Comparison of ENCODE assay signal across 8 mouse cellular contexts in the genomic region with DNA sequence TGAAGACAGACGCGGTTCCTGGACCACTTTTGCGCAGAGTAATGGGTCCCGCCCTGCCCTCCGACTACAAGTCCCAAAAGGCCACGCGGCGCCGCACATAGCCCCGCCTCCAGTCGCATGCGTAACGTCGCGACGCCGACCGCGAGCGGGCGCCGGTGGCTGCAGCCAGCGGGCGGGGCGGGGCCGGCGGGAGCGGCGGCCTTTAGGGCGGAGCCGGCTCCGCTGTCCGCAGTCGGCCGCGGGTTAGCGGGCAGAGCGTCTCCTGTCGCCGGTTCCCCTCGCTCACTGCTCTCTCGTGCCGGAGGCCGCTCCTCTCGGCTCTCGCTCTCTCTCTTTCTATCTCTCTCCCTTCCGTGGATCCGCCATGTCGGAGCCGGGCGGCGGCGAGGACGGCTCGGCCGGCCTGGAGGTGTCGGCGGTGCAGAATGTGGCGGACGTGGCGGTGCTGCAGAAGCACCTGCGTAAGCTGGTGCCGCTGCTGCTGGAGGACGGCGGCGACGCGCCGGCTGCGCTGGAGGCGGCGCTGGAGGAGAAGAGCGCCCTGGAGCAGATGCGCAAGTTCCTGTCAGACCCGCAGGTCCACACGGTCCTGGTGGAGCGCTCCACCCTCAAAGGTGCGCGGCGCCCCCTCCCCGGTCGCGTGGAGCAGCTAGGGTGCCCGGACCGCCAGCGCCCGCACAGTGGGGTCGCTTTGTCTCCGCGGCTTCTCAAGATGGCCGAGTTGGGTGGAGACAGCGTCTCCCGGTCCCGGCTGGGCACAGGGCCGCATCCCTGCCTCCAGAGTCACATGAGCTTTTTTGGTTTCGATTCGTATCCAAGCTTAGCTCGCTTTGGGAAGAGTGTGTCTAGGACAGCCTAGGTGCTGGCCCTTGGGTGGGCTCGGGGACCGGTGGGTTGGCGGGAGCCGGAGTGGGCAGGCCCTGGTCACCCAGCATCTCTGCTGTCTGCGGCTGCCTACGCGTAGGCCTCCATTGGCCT. TPM values are rescaled to one million over a fixed set of nuclear protein-coding genes. Genes with fewer than 3 reads are reported as not detected.
DNase-seq lines count a peak whose midpoint lies in the region; ATAC-seq and TF ChIP-seq lines count a peak whose summit lies in the region.

A gene (plus strand): TSS at position 212 of the 978 bp plus-strand sequence.

- TF ChIP-seq CTCF in MEL (IDR thresholded peaks at IDR 0.05 in 2 of 3, conservative IDR thresholded peaks at IDR 0.05 in 1 of 3; ENCODE audit: control insufficient read depth in 1 of 3, insufficient read depth in 1 of 3, low read depth in 2 of 3, low read length in 3 of 3, poor library complexity in 1 of 3, severe bottlenecking in 1 of 3), result 0 out of 6 replicates have a peak, but pooled peaks of 1 of the 3 experiments have one; percentile 0
- TF ChIP-seq CTCF in cerebellum, adult 2 months (IDR thresholded peaks at IDR 0.05; ENCODE audit: borderline replicate concordance, insufficient read depth, low read depth, low read length), result no peak

- under 1% methylated on average over 105 of the region's 105 CpGs for WGBS in cerebellum, adult 2 months
- under 1% methylated on average over 102 of the region's 105 CpGs for whole genome bisulfite sequencing in lung, embryonic 16.5 days

- ATAC-seq in hematopoietic stem cell, adult 5-6 weeks (replicated peaks in 1 of 2; ENCODE audit: insufficient read depth in 1 of 2, low FRiP score in 2 of 2, low TSS enrichment in 1 of 2, low read depth in 1 of 2, poor library complexity in 2 of 2, severe bottlenecking in 2 of 2), result peak; percentile 77 to 88
- peak; percentile 96 for ATAC-seq in lung, embryonic 16.5 days (ENCODE audit: low read depth)

- no peaks in the 10 kb centered on the region for H3K9me3 ChIP-seq in MEL (replicated peaks; ENCODE audit: insufficient read depth, low read length)
- no peaks in the 10 kb centered on the region for H3K9me3 ChIP-seq in lung, embryonic 16.5 days (ENCODE audit: control insufficient read depth, low read length)

- H3K9ac ChIP-seq in MEL (ENCODE audit: control insufficient read depth, low read depth, low read length, poor library complexity, severe bottlenecking), result peak within 1 kb of the TSS; percentile 94
- H3K9ac ChIP-seq in lung, embryonic 16.5 days (ENCODE audit: low read length), result peak within 1 kb of the TSS; percentile 95

- H3K4me2 ChIP-seq in lung, embryonic 16.5 days (ENCODE audit: low read depth, low read length), result peak within 1 kb of the TSS; percentile 70

- no peaks in the 10 kb centered on the region for H3K27me3 ChIP-seq in MEL (ENCODE audit: control insufficient read depth in 1 of 2, insufficient read depth in 2 of 2, low read length in 2 of 2)
- no peaks in the 10 kb centered on the region for H3K27me3 ChIP-seq in cerebellum, adult 2 months (ENCODE audit: control insufficient read depth, insufficient read depth, low read length)
- no peaks in the 10 kb centered on the region for H3K27me3 ChIP-seq in lung, embryonic 16.5 days (ENCODE audit: control insufficient read depth, insufficient read depth, low read depth, low read length)

- peaks cover 0 to 24% of the 10 kb centered on the region in 2 experiments; a peak in 2 of 4 replicates for H3K36me3 ChIP-seq in MEL (ENCODE audit: control insufficient read depth in 1 of 2, insufficient read depth in 2 of 2, low read length in 2 of 2)
- no peaks in the 10 kb centered on the region for H3K36me3 ChIP-seq in lung, embryonic 16.5 days (ENCODE audit: control insufficient read depth, insufficient read depth, low read length)

- TF ChIP-seq RAD21 in MEL (IDR thresholded peaks at IDR 0.05; ENCODE audit: low read depth, low read length), result no peak

- H3K4me1 ChIP-seq in MEL (ENCODE audit: control insufficient read depth in 1 of 2, insufficient read depth in 2 of 2, low read length in 2 of 2), result peaks cover 12 to 24% of the 10 kb centered on the region in 2 experiments
- peaks cover 15% of the 10 kb centered on the region for H3K4me1 ChIP-seq in cerebellum, adult 2 months (ENCODE audit: control insufficient read depth, insufficient read depth, low read length)
- H3K4me1 ChIP-seq in lung, embryonic 16.5 days (replicated peaks; ENCODE audit: control insufficient read depth, insufficient read depth, low read length), result peaks cover 16% of the 10 kb centered on the region

- peak; percentile 94 to 96 for TF ChIP-seq POLR2A in MEL (IDR thresholded peaks at IDR 0.05; ENCODE audit: control insufficient read depth in 1 of 2, insufficient read depth in 1 of 2, low read depth in 1 of 2, low read length in 2 of 2, poor library complexity in 1 of 2)
- peak; percentile 91 for TF ChIP-seq POLR2A in cerebellum, adult 2 months (IDR thresholded peaks at IDR 0.05; ENCODE audit: borderline replicate concordance, insufficient read depth, low read length)

- TF ChIP-seq EP300 in MEL (IDR thresholded peaks at IDR 0.05; ENCODE audit: low read depth in 1 of 2, low read length in 2 of 2), result no peak

- peaks cover 39% of the 10 kb centered on the region for H3K79me2 ChIP-seq in MEL (ENCODE audit: control insufficient read depth, insufficient read depth, low read length, poor library complexity)

- peak within 1 kb of the TSS; percentile 92 to 98 for H3K4me3 ChIP-seq in MEL (ENCODE audit: control insufficient read depth in 1 of 2, insufficient read depth in 1 of 2, low read depth in 2 of 2, low read length in 2 of 2)
- peak within 1 kb of the TSS; percentile 78 for H3K4me3 ChIP-seq in cerebellum, adult 2 months (replicated peaks; ENCODE audit: insufficient read depth, low read depth, low read length)
- H3K4me3 ChIP-seq in lung, embryonic 16.5 days (ENCODE audit: low read length), result peak within 1 kb of the TSS; percentile 98

- DNase-seq in MEL (ENCODE audit: low read depth, low spot score), result peak; percentile 93
- peak; percentile 93 to 94 for DNase-seq in cerebellum, adult 2 months
- DNase-seq in forelimb bud, embryonic 11.5 days (ENCODE audit: low read depth, low spot score), result peak; percentile 85
- peak; percentile 78 for DNase-seq in layer of hippocampus, adult 9-10 months (ENCODE audit: low spot score)
- peak; percentile 67 for DNase-seq in ovary, postnatal 10 days (ENCODE audit: low spot score)
- peak; percentile 90 to 91 for DNase-seq in thymus, postnatal 10 days (ENCODE audit: low spot score in 2 of 2)

- peak within 1 kb of the TSS; percentile 83 for H3K27ac ChIP-seq in MEL (ENCODE audit: control insufficient read depth, low read depth, low read length)
- peak within 1 kb of the TSS; percentile 96 for H3K27ac ChIP-seq in cerebellum, adult 2 months (ENCODE audit: insufficient read depth, low read length)
- peak within 1 kb of the TSS; percentile 95 for H3K27ac ChIP-seq in lung, embryonic 16.5 days (ENCODE audit: low read length)

TF ChIP-seq in MEL, 35 proteins besides CTCF, POLR2A, EP300 and RAD21 (continues in another document):
- TF ChIP-seq CHD2 (IDR thresholded peaks at IDR 0.05; ENCODE audit: low read length) (no peak), USF1 (IDR thresholded peaks at IDR 0.05; ENCODE audit: low read depth, low read length) (peak; percentile 64), GABPA (IDR thresholded peaks at IDR 0.05; ENCODE audit: low read depth, low read length) (no peak), TBP (IDR thresholded peaks at IDR 0.05; ENCODE audit: low read depth, low read length) (peak; percentile 68), SIN3A (IDR thresholded peaks at IDR 0.05; ENCODE audit: low read length) (peak; percentile 74), RCOR1 (IDR thresholded peaks at IDR 0.05; ENCODE audit: low read depth, low read length) (no peak), POLR2AphosphoS5 (IDR thresholded peaks at IDR 0.05; ENCODE audit: borderline replicate concordance, low read depth, low read length) (no peak), MAZ (IDR thresholded peaks at IDR 0.05; ENCODE audit: low read depth, low read length) (0 out of 2 replicates have a peak, but pooled peaks have one; percentile 10), MYB (IDR thresholded peaks at IDR 0.05; ENCODE audit: low read depth, low read length) (no peak), ZMIZ1 (IDR thresholded peaks at IDR 0.05; ENCODE audit: low read depth, low read length) (peak; percentile 93), MYC (IDR thresholded peaks at IDR 0.05; ENCODE audit: low read depth, low read length) (no peak), KAT2A (conservative IDR thresholded peaks at IDR 0.05; ENCODE audit: low read depth, low read length) (no peak; the same call in 1 of the 2 replicates), GATA1 (IDR thresholded peaks at IDR 0.05; ENCODE audit: low read depth, low read length) (no peak), ZNF384 (IDR thresholded peaks at IDR 0.05; ENCODE audit: low read depth, low read length) (no peak), MXI1 (IDR thresholded peaks at IDR 0.05; ENCODE audit: low read depth, low read length) (peak; percentile 87), MEF2A (IDR thresholded peaks at IDR 0.05; ENCODE audit: extremely low read depth, insufficient replicate concordance, low read depth, low read length, poor library complexity, severe bottlenecking) (no peak), MAFK (IDR thresholded peaks at IDR 0.05; ENCODE audit: borderline replicate concordance, low read depth, low read length) (no peak), ETS1 (IDR thresholded peaks at IDR 0.05; ENCODE audit: low read depth, low read length) (0 out of 2 replicates have a peak, but pooled peaks have one; percentile 15), USF2 (IDR thresholded peaks at IDR 0.05; ENCODE audit: borderline replicate concordance in 1 of 2, insufficient read depth in 1 of 2, low read depth in 1 of 2, low read length in 2 of 2) (no peak), JUND (IDR thresholded peaks at IDR 0.05; ENCODE audit: low read depth, low read length) (no peak), NRF1 (IDR thresholded peaks at IDR 0.05; ENCODE audit: insufficient read depth, low read depth, low read length, poor library complexity, severe bottlenecking) (peak; percentile 71), ZC3H11A (IDR thresholded peaks at IDR 0.05; ENCODE audit: low read depth, low read length) (no peak), TCF12 (IDR thresholded peaks at IDR 0.05; ENCODE audit: low read depth, low read length) (no peak; the same call in 1 of the 2 replicates), MAX (IDR thresholded peaks at IDR 0.05; ENCODE audit: low read length) (no peak; the same call in 1 of the 2 replicates), POLR2AphosphoS2 (IDR thresholded peaks at IDR 0.05; ENCODE audit: low read length) (peak; percentile 94), ZKSCAN1 (IDR thresholded peaks at IDR 0.05; ENCODE audit: low read depth, low read length) (no peak), UBTF (IDR thresholded peaks at IDR 0.05; ENCODE audit: borderline replicate concordance, insufficient read depth, low read depth, low read length) (no peak; the same call in 1 of the 2 replicates)

RNA-seq across cellular contexts. Expression of the gene that starts here (rescaled TPM):
- total RNA-seq in MEL (2012; rRNA removed), result 98.2 and 101 TPM in 2 replicates
- polyA plus RNA-seq in MEL (2012; ENCODE audit: insufficient read depth in 1 of 2, insufficient read length in 2 of 2, low read depth in 1 of 2, low replicate concordance in 2 of 2, missing spikeins in 1 of 2), result 100 to 1,000 TPM; 157 to 230 TPM
- polyA plus RNA-seq in cerebellum, adult 2 months (2012; rRNA removed), result 358 and 400 TPM in 2 replicates
- 112 and 117 TPM in 2 replicates for total RNA-seq in hematopoietic stem cell, adult 5-6 weeks (2017)
- polyA plus RNA-seq in lung, embryonic 16.5 days (2015; fragmentation: Nextera tagmentation; extraction: Ambion mirVana), result 40.4 and 41.9 TPM in 2 replicates

Comparison
In these comparisons a context has a peak if more than half of its experiments do, and no peak if none do; other contexts are left out.
1. Peak in every context shown above with its lines: DNase-seq, ATAC-seq, H3K4me3 ChIP-seq and H3K27ac ChIP-seq.